Mouse (Mus musculus): ENCODE results near the gene Pccb. TPM values are rescaled to one million over a fixed set of nuclear protein-coding genes. Genes with fewer than 3 reads are reported as not detected.
A peak's percentile ranks its signal among the peaks of the same experiment; 100 is the strongest.

Pccb gene
- polyA plus RNA-seq, 1 experiment from 2014 or later = 22.5 TPM

DNA sequence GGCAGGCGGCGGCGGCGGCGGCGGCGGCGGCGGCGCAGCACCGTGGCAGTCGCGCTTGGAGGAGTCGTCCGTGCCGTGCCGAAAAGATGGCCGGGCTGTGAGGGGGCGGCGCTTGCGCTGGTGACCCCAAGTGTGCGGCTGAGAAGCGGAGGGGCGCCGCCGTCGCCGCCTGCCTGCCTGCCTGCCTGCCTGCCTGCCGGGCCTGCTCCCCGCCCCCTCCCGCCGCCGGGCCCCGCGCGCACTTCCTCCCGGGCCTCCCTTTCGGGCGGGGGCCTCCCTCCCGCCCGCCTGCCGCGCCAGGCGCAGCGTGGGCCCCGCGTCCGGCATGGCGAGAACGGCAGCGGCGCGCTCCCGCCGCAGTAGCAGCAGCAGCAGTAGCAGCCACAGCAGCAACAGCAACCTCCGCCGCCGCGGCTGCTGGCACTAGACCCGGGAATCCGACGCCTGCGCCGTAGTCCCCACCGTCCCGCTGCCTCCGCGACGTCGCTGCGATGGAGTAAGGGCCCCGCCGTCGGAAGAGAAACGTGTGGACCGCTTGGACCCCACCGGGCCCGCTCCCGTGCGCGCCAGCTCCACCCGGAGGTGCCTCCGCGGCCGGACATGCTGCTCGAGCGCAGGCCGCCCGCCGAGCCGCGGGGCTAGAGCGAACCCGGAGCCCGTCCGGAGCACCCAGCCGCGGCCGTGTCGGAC is 39.8 kb upstream of the Pccb start:
- Histone ChIP-seq H3K27ac (ENCODE audit: low read length) (peak overlapping the region; percentile 100), H3K36me3 (ENCODE audit: control insufficient read depth, insufficient read depth, low read length) (no peaks in the 10 kb centered on the region), H3K9me3 (ENCODE audit: control insufficient read depth, low read length) (no peaks in the 10 kb centered on the region; the same call in 1 of the 2 replicates), H3K9ac (ENCODE audit: low read length) (peak overlapping the region; percentile 100), H3K27me3 (ENCODE audit: control insufficient read depth, insufficient read depth, low read depth, low read length) (no peaks in the 10 kb centered on the region), H3K4me2 (ENCODE audit: low read depth, low read length) (peak overlapping the region; percentile 21; the same call in 1 of the 2 replicates), H3K4me1 (replicated peaks; ENCODE audit: control insufficient read depth, insufficient read depth, low read length) (peaks cover 20% of the 10 kb centered on the region), H3K4me3 (ENCODE audit: low read length) (peak overlapping the region; percentile 81)
- WGBS = under 1% methylated on average over 69 of the region's 100 CpGs
- peak; percentile 83 for ATAC-seq (ENCODE audit: low read depth)

DNA sequence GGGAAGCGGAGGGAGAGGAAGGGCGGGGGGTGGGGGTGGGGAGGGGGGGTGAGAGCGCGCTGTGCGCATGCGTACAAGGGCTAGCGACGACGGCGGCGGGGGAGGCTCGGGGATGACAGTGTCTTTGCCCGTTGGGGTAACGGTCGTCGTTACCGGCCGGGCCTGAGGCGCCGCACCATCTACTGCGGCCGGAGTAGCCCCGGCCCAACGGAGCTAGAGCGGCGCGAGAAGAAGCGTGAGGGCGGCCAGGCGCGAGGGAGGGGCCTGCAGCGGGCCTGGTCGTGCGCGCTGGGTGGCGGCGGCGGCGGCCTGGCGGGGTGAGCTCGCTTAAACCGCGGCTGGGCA is 39.3 kb upstream of the Pccb start, which contains the start of gene Msl2:
TSS of gene Msl2 (plus strand) at position 115 of the 345 bp plus-strand sequence.
- Histone ChIP-seq H3K4me1 (replicated peaks; ENCODE audit: control insufficient read depth, insufficient read depth, low read length) (peaks cover 16% of the 10 kb centered on the region; the same call in 1 of the 2 replicates), H3K27ac (ENCODE audit: low read length) (peak within 1 kb of the TSS; percentile 100), H3K27me3 (ENCODE audit: control insufficient read depth, insufficient read depth, low read depth, low read length) (no peaks in the 10 kb centered on the region), H3K9ac (ENCODE audit: low read length) (peak within 1 kb of the TSS; percentile 100), H3K36me3 (ENCODE audit: control insufficient read depth, insufficient read depth, low read length) (no peaks in the 10 kb centered on the region), H3K9me3 (ENCODE audit: control insufficient read depth, low read length) (no peaks in the 10 kb centered on the region; the same call in 1 of the 2 replicates), H3K4me2 (ENCODE audit: low read depth, low read length) (peak within 1 kb of the TSS; percentile 79), H3K4me3 (ENCODE audit: low read length) (peak within 1 kb of the TSS; percentile 81)
- WGBS = 5% methylated on average over 7 of the region's 43 CpGs
- ATAC-seq (ENCODE audit: low read depth) = no peak; the same call in 1 of the 2 replicates

DNA sequence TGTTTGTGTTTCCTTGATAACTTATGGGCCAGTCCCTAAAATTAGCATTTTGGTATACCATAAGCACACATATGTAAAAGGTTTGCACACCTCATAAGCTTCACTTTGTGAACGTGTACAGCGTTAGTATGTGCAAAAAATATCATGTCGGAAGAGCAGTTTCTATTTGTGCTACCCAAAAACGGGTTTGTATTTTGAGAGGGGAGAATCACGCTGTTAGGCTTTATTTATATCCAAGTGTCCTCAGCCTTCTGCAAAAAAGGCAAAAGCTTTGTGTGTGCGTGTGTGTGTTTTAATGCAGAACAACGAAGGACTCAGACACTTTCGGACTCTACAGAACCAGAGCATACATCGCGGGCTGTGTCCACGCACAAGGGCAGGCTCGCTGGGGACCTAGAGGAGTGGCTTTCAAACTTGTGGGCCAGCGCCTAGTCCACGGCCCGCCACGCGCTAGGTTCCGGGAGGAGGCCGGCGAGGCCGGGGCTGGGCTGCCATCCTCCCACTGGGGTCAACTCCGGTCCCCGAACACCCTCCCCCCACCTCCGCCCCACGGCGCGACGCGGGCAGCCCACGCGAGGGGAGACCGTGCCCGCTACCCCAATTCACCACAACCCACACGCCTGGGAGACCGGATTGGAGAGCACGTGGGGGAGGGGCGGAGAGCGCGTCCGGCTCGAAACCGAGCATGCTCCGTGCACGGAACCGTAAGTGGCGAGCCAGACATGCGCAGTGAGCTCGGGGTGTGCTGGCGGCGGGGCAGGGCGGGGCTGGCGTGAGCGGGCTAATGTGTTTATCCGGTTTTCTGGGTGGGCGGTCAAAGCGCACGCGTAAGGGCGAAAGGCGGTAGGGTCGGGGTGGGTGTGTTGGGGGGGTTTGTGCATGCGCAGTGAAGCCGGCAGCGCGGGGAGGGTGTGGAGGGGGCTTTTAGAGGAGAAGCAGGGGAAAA is 38.6 kb upstream of the Pccb start:
- H3K4me2 ChIP-seq (ENCODE audit: low read depth, low read length) = peak overlapping the region; percentile 79
- H3K27me3 ChIP-seq (ENCODE audit: control insufficient read depth, insufficient read depth, low read depth, low read length) = no peaks in the 10 kb centered on the region
- peak overlapping the region; percentile 97 for H3K9ac ChIP-seq (ENCODE audit: low read length)
- H3K9me3 ChIP-seq (ENCODE audit: control insufficient read depth, low read length) = no peaks in the 10 kb centered on the region; the same call in 1 of the 2 replicates
- H3K4me3 ChIP-seq (ENCODE audit: low read length) = peak overlapping the region; percentile 81
- H3K27ac ChIP-seq (ENCODE audit: low read length) = peak overlapping the region; percentile 95
- H3K36me3 ChIP-seq (ENCODE audit: control insufficient read depth, insufficient read depth, low read length) = no peaks in the 10 kb centered on the region
- WGBS = 1% methylated on average over 64 of the region's 65 CpGs
- peaks cover 10% of the 10 kb centered on the region; the same call in 1 of the 2 replicates for H3K4me1 ChIP-seq (replicated peaks; ENCODE audit: control insufficient read depth, insufficient read depth, low read length)
- ATAC-seq (ENCODE audit: low read depth) = peak; percentile 94

DNA sequence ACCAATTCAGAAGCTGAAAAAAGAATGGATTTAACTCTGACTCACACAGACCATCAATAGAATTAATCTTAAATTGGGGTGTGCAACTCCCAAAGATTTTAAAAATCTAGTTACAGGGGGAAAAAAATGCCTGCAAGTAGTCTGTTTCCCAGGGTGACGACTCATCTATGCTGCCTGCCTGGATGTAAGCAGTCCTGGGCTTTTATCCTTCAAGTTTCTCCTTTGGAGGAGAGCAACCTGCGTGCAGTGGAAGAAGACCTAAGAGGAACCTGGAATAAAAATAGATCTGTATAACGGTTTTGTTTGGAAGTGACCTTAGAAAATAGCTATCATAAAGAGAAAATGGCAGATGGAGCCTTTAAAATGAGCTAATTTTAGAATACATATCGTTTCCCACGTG is 37.8 kb upstream of the Pccb start:
- Histone ChIP-seq H3K4me2 (ENCODE audit: low read depth, low read length) (no peak overlapping the region), H3K9me3 (ENCODE audit: control insufficient read depth, low read length) (no peaks in the 10 kb centered on the region; the same call in 1 of the 2 replicates), H3K9ac (ENCODE audit: low read length) (no peak overlapping the region), H3K36me3 (ENCODE audit: control insufficient read depth, insufficient read depth, low read length) (no peaks in the 10 kb centered on the region), H3K4me1 (replicated peaks; ENCODE audit: control insufficient read depth, insufficient read depth, low read length) (peaks cover 7% of the 10 kb centered on the region; the same call in 1 of the 2 replicates), H3K27me3 (ENCODE audit: control insufficient read depth, insufficient read depth, low read depth, low read length) (no peaks in the 10 kb centered on the region), H3K27ac (ENCODE audit: low read length) (no peak overlapping the region), H3K4me3 (ENCODE audit: low read length) (no peak overlapping the region)
- 39% methylated on average over 5 of the region's 5 CpGs for WGBS
- ATAC-seq (ENCODE audit: low read depth) = no peak

DNA sequence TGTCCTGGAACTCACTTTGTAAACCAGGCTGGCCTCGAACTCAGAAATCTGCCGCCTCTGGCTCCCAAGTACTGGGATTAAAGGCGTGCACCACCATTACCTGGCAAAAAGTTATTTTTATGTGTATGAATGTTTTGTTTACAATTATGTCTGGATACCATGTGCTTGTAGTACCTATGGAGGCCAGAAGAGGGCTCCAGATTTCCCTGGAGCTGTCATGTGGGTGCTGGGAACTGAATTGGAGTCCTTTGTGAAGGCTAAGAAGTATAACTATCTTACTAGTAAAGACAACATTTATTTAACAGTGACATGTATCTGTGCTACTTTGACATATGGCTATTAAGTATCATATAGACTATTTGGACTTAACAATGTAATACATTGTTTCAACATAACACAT is 35.1 kb upstream of the Pccb start:
- Histone ChIP-seq H3K36me3 (ENCODE audit: control insufficient read depth, insufficient read depth, low read length) (no peaks in the 10 kb centered on the region), H3K4me1 (replicated peaks; ENCODE audit: control insufficient read depth, insufficient read depth, low read length) (peaks cover 3% of the 10 kb centered on the region; the same call in 1 of the 2 replicates), H3K4me2 (ENCODE audit: low read depth, low read length) (no peak overlapping the region), H3K9me3 (ENCODE audit: control insufficient read depth, low read length) (no peaks in the 10 kb centered on the region; the same call in 1 of the 2 replicates), H3K27ac (ENCODE audit: low read length) (no peak overlapping the region), H3K4me3 (ENCODE audit: low read length) (no peak overlapping the region), H3K27me3 (ENCODE audit: control insufficient read depth, insufficient read depth, low read depth, low read length) (no peaks in the 10 kb centered on the region), H3K9ac (ENCODE audit: low read length) (no peak overlapping the region)
- no peak for ATAC-seq (ENCODE audit: low read depth)
- WGBS = 94% methylated on average over 3 of the region's 3 CpGs

DNA sequence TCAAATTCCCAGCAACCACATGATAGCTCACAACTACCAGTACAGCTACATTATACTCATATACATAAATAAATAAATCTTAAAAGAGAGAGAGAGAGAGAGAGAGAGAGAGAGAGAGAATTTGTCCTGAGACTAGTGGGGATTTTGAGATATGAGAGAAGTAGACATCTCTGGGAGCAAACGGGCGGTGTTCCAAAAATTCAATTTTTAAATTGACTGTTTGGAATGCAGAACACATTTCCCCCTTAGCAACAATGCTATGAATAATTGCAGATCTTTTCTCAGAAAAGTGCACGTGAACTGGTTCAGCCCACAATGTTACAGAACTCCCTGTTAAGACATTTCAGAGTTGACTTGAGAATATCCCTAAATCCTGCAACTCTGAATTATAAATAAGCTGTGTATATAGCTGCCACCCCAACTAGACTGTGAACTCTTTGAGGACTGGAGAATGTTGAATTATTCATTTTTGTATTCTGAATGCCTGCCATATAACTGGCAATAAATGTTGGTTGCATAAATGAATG is 30.4 kb upstream of the Pccb start:
- 59% methylated on average over 3 of the region's 3 CpGs for WGBS
- peak; percentile 20; the same call in 1 of the 2 replicates for ATAC-seq (ENCODE audit: low read depth)

DNA sequence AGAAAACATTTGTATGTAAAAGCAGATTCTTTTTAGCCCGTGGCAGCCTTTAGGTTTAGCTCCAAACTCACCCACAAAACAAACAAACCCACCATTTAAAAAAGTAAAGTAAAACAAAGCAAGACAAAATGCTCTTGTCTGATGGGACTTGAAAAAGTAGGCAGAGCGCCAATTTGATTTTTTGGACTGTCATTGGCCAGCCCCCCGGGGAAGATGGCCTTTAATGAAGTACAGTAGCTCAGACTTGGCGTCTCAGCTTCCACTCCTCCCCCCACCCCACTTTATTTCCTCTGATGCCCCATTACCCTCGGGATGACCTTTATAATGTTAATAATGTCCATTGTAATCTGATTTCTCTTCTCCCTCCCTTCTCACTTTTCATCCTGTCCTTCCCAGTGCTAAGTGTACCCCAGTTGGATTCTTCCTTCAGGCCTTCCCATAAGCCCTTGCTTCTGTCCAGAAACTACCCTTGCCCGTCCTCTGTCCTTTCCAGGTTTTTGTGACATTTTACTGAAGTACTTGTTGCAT is 27.6 kb upstream of the Pccb start:
- H3K36me3 ChIP-seq (ENCODE audit: control insufficient read depth, insufficient read depth, low read length) = no peaks in the 10 kb centered on the region
- H3K27me3 ChIP-seq (ENCODE audit: control insufficient read depth, insufficient read depth, low read depth, low read length) = no peaks in the 10 kb centered on the region
- no peak overlapping the region for H3K9ac ChIP-seq (ENCODE audit: low read length)
- whole genome bisulfite sequencing = 38% methylated on average over 6 of the region's 6 CpGs
- no peaks in the 10 kb centered on the region for H3K9me3 ChIP-seq (ENCODE audit: control insufficient read depth, low read length)
- H3K4me1 ChIP-seq (replicated peaks; ENCODE audit: control insufficient read depth, insufficient read depth, low read length) = peaks cover 12% of the 10 kb centered on the region
- no peak overlapping the region for H3K4me3 ChIP-seq (ENCODE audit: low read length)
- H3K4me2 ChIP-seq (ENCODE audit: low read depth, low read length) = no peak overlapping the region
- no peak overlapping the region for H3K27ac ChIP-seq (ENCODE audit: low read length)
- ATAC-seq (ENCODE audit: low read depth) = no peak

More for the DNA sequence above, 30.4 kb upstream of the Pccb start:
- H3K36me3 ChIP-seq (ENCODE audit: control insufficient read depth, insufficient read depth, low read length) = no peaks in the 10 kb centered on the region
- H3K4me1 ChIP-seq (replicated peaks; ENCODE audit: control insufficient read depth, insufficient read depth, low read length) = peaks cover 12% of the 10 kb centered on the region
- H3K27me3 ChIP-seq (ENCODE audit: control insufficient read depth, insufficient read depth, low read depth, low read length) = no peaks in the 10 kb centered on the region
- H3K27ac ChIP-seq (ENCODE audit: low read length) = no peak overlapping the region
- H3K9me3 ChIP-seq (ENCODE audit: control insufficient read depth, low read length) = no peaks in the 10 kb centered on the region
- H3K9ac ChIP-seq (ENCODE audit: low read length) = no peak overlapping the region
- H3K4me3 ChIP-seq (ENCODE audit: low read length) = no peak overlapping the region
- no peak overlapping the region for H3K4me2 ChIP-seq (ENCODE audit: low read depth, low read length)

DNA sequence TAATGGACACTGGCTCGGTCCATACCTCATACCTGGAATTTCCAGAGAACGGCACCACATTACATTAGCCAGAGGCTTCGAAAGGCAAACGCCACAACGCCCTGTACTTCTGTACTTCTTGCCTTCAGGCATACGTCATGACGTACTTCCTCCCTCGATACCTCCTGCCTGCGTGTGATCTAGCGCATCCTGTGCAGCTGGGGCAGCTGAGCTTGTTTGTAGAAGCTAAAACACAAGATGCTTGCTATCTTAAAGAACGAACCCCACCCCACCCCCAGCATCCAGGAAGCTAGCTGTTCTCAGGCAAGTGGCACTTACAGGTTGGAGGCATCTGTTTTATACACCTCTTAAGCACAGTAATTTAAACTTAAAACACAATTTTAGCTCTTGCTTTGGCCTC is 26.3 kb upstream of the Pccb start:
- Histone ChIP-seq H3K9ac (ENCODE audit: low read length) (no peak overlapping the region), H3K36me3 (ENCODE audit: control insufficient read depth, insufficient read depth, low read length) (no peaks in the 10 kb centered on the region), H3K27me3 (ENCODE audit: control insufficient read depth, insufficient read depth, low read depth, low read length) (no peaks in the 10 kb centered on the region), H3K4me2 (ENCODE audit: low read depth, low read length) (no peak overlapping the region), H3K4me3 (ENCODE audit: low read length) (no peak overlapping the region), H3K4me1 (replicated peaks; ENCODE audit: control insufficient read depth, insufficient read depth, low read length) (peaks cover 12% of the 10 kb centered on the region), H3K27ac (ENCODE audit: low read length) (no peak overlapping the region), H3K9me3 (ENCODE audit: control insufficient read depth, low read length) (no peaks in the 10 kb centered on the region)
- 57% methylated on average over 11 of the region's 11 CpGs for WGBS
- ATAC-seq (ENCODE audit: low read depth) = 0 out of 2 replicates have a peak, but pooled peaks have one; percentile 15
